ENCODE assay signal across 19 mouse cellular contexts in genomic region chr7:139791601-139792000, GRCm38 (mm10). TPM values are rescaled to one million over a fixed set of nuclear protein-coding genes. Genes with fewer than 3 reads are reported as not detected.
DNase-seq lines count a peak whose midpoint lies in the region.
"Had no signal": no experiment of that assay in that cellular context is flagged by ENCODE, and none has a peak within 500 bp of the region (broad histone marks: within the 10 kb centered on the region; RNA-seq: fewer than 3 reads in every experiment).

No protein-coding gene starts in this region.

- peak; percentile 6 to 13 for DNase-seq in cerebellum, postnatal 25 days
- DNase-seq in cerebellum, adult 11 months, result no peak
- DNase-seq in left cerebral cortex, adult 18-20 months (ENCODE audit: low spot score in 2 of 2), result peak; percentile 47 to 54
- DNase-seq in left cerebral cortex, postnatal 10 days (ENCODE audit: extremely low spot score in 1 of 2, low spot score in 2 of 2), result no peak
- DNase-seq in 3134 (ENCODE audit: extremely low read depth, insufficient read length, low spot score), result peak; percentile 2
- peak; percentile 65 to 73 for DNase-seq in left cerebral cortex, postnatal 36 days (ENCODE audit: low spot score in 2 of 2)
- no peak for DNase-seq in spleen, postnatal 10 days (ENCODE audit: low spot score in 2 of 2)
- no peak for DNase-seq in lung, postnatal 25 days (ENCODE audit: low spot score)
- DNase-seq: adrenal gland, postnatal 14 days; forebrain, postnatal 0 days; gastrocnemius, postnatal 10 days; heart, adult 18-20 months; heart, postnatal 14 days; kidney, adult 11 months; kidney, postnatal 36 days; liver, embryonic 13.5 days; lung, adult 2 months; lung, postnatal 14 days had no signal

- intact Hi-C loops in left cerebral cortex, postnatal 10 days (cut with DNase I), result no loop called here
- intact Hi-C loops in left cerebral cortex, postnatal 36 days (cut with DNase I), result no loop called here

RNA-seq across cellular contexts. Expression of gene Adgra1, which starts 42.4 kb away (rescaled TPM):
- total RNA-seq in left cerebral cortex, adult 18-20 months (2021), result 10 to 100 TPM; 57.0 to 71.9 TPM
- total RNA-seq in left cerebral cortex, postnatal 10 days (2021), result 10 to 100 TPM; 49.9 to 52.3 TPM
- 10 to 100 TPM; 57.5 to 67.0 TPM for total RNA-seq in left cerebral cortex, postnatal 36 days (2021)
- total RNA-seq: heart, postnatal 14 days; megakaryocyte, adult 5-6 weeks had no signal

Comparison
In these comparisons a context has a peak if more than half of its experiments do, and no peak if none do; other contexts are left out.
1. DNase-seq: peak in cerebellum, postnatal 25 days (2 of 2), left cerebral cortex, adult 18-20 months (2 of 2), 3134 (single experiment) and left cerebral cortex, postnatal 36 days (2 of 2); none in cerebellum, adult 11 months (single experiment), left cerebral cortex, postnatal 10 days (0 of 2), spleen, postnatal 10 days (0 of 2) and lung, postnatal 25 days (single experiment).